Mouse (Mus musculus) bone marrow macrophage, adult 2 months (primary cell): ENCODE data around the gene 1810009A15Rik.

Source experiments
- CTCF ChIP-seq: IDR thresholded peaks from 2 replicates; pipeline ENCODE4 v1.5.1; 2012; ENCODE audit warnings: low read depth, mild to moderate bottlenecking, low read length, moderate library complexity
- POLR2A ChIP-seq: IDR thresholded peaks from 2 replicates; pipeline ENCODE4 v1.6.1; 2012; ENCODE audit warnings: mild to moderate bottlenecking, low read depth, low read length, borderline replicate concordance

GRCm38 (mm10) chr19:8886916-8887584, 1.6 kb upstream of the 1810009A15Rik start:
- TF ChIP-seq CTCF (no peak), POLR2A (no peak)
